Mouse (Mus musculus) adrenal gland, postnatal 14 days (tissue): ENCODE data around the gene Faf2. TPM values are rescaled to one million over a fixed set of nuclear protein-coding genes. Genes with fewer than 3 reads are reported as not detected.

Experiments
- microRNA-seq, 2 experiments: library from miRNA; unstranded; fragments of <30 nt; microRNA quantifications; one replicate each; pipeline ENCODE4 v1.2.0; 2021
- total RNA-seq: library from RNA; stranded (reverse); gene quantifications from 2 replicates; pipeline ENCODE4 v1.2.3, GENCODE M21; 2021

Faf2 gene
- total RNA-seq, 1 experiment from 2014 or later: 69.6 TPM

Small RNA genes lying within 50 kb of the gene (microRNA-seq; reads per million reads assigned to microRNA genes)
- gene Gm24195: 0 reads per million in 2 experiments

Other genes with a start within 250 kb of the Faf2 start
- gene Thoc3, start 152.9 kb upstream of the Faf2 start, total RNA-seq: 46.3 and 53.7 TPM in 2 replicates
- 12.2 and 12.7 TPM in 2 replicates for gene Simc1, start 118.0 kb upstream of the Faf2 start, total RNA-seq
- 123 and 131 TPM in 2 replicates for gene 4833439L19Rik, start 56.3 kb upstream of the Faf2 start, total RNA-seq
- 25.2 and 31.1 TPM in 2 replicates for gene Arl10, start 46.8 kb upstream of the Faf2 start, total RNA-seq
- gene Nop16, start 31.7 kb upstream of the Faf2 start, total RNA-seq: 56.0 and 60.9 TPM in 2 replicates
- gene Higd2a, start 31.6 kb upstream of the Faf2 start, total RNA-seq: 260 and 265 TPM in 2 replicates
- 70.6 and 80.1 TPM in 2 replicates for gene Cltb, start 10.4 kb upstream of the Faf2 start, total RNA-seq
- 112 and 118 TPM in 2 replicates for gene Rnf44, start 72.1 kb downstream of the Faf2 start, total RNA-seq
- 0.22 TPM in 1 of 2 replicates, not detected in the other for gene Cdhr2, start 79.7 kb downstream of the Faf2 start, total RNA-seq
- gene Gprin1, start 128.1 kb downstream of the Faf2 start, total RNA-seq: 3.5 and 5.1 TPM in 2 replicates
- gene Sncb, start 144.8 kb downstream of the Faf2 start, total RNA-seq: 0.96 and 2.5 TPM in 2 replicates
- gene Eif4e1b, start 162.2 kb downstream of the Faf2 start, total RNA-seq: not detected in 2 replicates
- 24.8 and 29.5 TPM in 2 replicates for gene Tspan17, start 167.6 kb downstream of the Faf2 start, total RNA-seq